Mouse (Mus musculus): Measurements from ENCODE around the gene Zfp213. TPM values are rescaled to one million over a fixed set of nuclear protein-coding genes. Genes with fewer than 3 reads are reported as not detected.
A peak's percentile ranks its signal among the peaks of the same experiment; 100 is the strongest.

Gene Zfp213
- total and polyA plus RNA-seq, 2 experiments from 2014 or later = 10.9 to 18.8 TPM

GRCm38 (mm10) chr17:23550188-23550791 is 13.7 kb downstream of the Zfp213 start:
- peaks cover 4% of the 10 kb centered on the region; the same call in 1 of the 2 replicates for H3K36me3 ChIP-seq (ENCODE audit: insufficient read depth)
- no peaks in the 10 kb centered on the region for H3K4me1 ChIP-seq (ENCODE audit: insufficient read depth)
- peak; percentile 80 for ATAC-seq
- DNase-seq = peak; percentile 98
- no peaks in the 10 kb centered on the region for H3K27me3 ChIP-seq (ENCODE audit: insufficient read depth, low read length)
- no peaks in the 10 kb centered on the region for H3K9me3 ChIP-seq (ENCODE audit: low read length)
- peak overlapping the region; percentile 57 for H3K9ac ChIP-seq
- 2% methylated on average over 22 of the region's 22 CpGs for WGBS
- TF ChIP-seq CTCF (IDR thresholded peaks at IDR 0.05; ENCODE audit: low read depth) = no peak
- H3K4me2 ChIP-seq (ENCODE audit: low read depth) = peak overlapping the region; percentile 76
- peak overlapping the region; percentile 82 for H3K27ac ChIP-seq (ENCODE audit: low read depth, low read length)
- peak overlapping the region; percentile 62 for H3K4me3 ChIP-seq (ENCODE audit: low read depth, low read length)

- no peaks in the 10 kb centered on the region for H3K4me1 ChIP-seq (ENCODE audit: insufficient read depth)
- no peaks in the 10 kb centered on the region for H3K9me3 ChIP-seq (ENCODE audit: low read length)
- H3K27ac ChIP-seq (ENCODE audit: low read depth, low read length) = peak overlapping the region; percentile 46
- H3K9ac ChIP-seq = peak overlapping the region; percentile 57
- peak overlapping the region; percentile 62 for H3K4me3 ChIP-seq (ENCODE audit: low read depth, low read length)
- H3K27me3 ChIP-seq (ENCODE audit: insufficient read depth, low read length) = no peaks in the 10 kb centered on the region
- ATAC-seq = no peak; the same call in 1 of the 2 replicates
- WGBS = 5% methylated on average over 9 of the region's 9 CpGs
- H3K36me3 ChIP-seq (ENCODE audit: insufficient read depth) = no peaks in the 10 kb centered on the region
- H3K4me2 ChIP-seq (ENCODE audit: low read depth) = peak overlapping the region; percentile 76
- TF ChIP-seq CTCF (IDR thresholded peaks at IDR 0.05; ENCODE audit: low read depth) = no peak
- peak; percentile 70 for DNase-seq
These were observed 14.6 kb downstream of the Zfp213 start for GRCm38 (mm10) chr17:23549441-23549840.

- ATAC-seq = no peak
- Histone ChIP-seq H3K9me3 (ENCODE audit: low read length) (no peaks in the 10 kb centered on the region), H3K27ac (ENCODE audit: low read depth, low read length) (peak overlapping the region; percentile 46), H3K4me3 (ENCODE audit: low read depth, low read length) (peak overlapping the region; percentile 62), H3K4me2 (ENCODE audit: low read depth) (peak overlapping the region; percentile 76), H3K9ac (peak overlapping the region; percentile 57), H3K36me3 (ENCODE audit: insufficient read depth) (no peaks in the 10 kb centered on the region), H3K27me3 (ENCODE audit: insufficient read depth, low read length) (no peaks in the 10 kb centered on the region), H3K4me1 (ENCODE audit: insufficient read depth) (no peaks in the 10 kb centered on the region)
- DNase-seq = peak; percentile 92
- WGBS = 2% methylated on average over 15 of the region's 15 CpGs
- no peak for TF ChIP-seq CTCF (IDR thresholded peaks at IDR 0.05; ENCODE audit: low read depth)
These were observed 15.4 kb downstream of the Zfp213 start for GRCm38 (mm10) chr17:23548615-23549014.

- TF ChIP-seq CTCF (IDR thresholded peaks at IDR 0.05; ENCODE audit: low read depth) = no peak
- Histone ChIP-seq H3K9me3 (ENCODE audit: low read length) (no peaks in the 10 kb centered on the region), H3K36me3 (ENCODE audit: insufficient read depth) (no peaks in the 10 kb centered on the region), H3K27ac (ENCODE audit: low read depth, low read length) (no peak overlapping the region), H3K4me1 (ENCODE audit: insufficient read depth) (no peaks in the 10 kb centered on the region), H3K4me2 (ENCODE audit: low read depth) (peak overlapping the region; percentile 76; the same call in 1 of the 2 replicates), H3K27me3 (ENCODE audit: insufficient read depth, low read length) (no peaks in the 10 kb centered on the region), H3K9ac (no peak overlapping the region), H3K4me3 (ENCODE audit: low read depth, low read length) (peak overlapping the region; percentile 81; the same call in 1 of the 2 replicates)
- 59% methylated on average over 11 of the region's 11 CpGs for WGBS
- no peak for ATAC-seq
- DNase-seq = no peak
These were observed 16.2 kb downstream of the Zfp213 start for GRCm38 (mm10) chr17:23547681-23548443.

DNA sequence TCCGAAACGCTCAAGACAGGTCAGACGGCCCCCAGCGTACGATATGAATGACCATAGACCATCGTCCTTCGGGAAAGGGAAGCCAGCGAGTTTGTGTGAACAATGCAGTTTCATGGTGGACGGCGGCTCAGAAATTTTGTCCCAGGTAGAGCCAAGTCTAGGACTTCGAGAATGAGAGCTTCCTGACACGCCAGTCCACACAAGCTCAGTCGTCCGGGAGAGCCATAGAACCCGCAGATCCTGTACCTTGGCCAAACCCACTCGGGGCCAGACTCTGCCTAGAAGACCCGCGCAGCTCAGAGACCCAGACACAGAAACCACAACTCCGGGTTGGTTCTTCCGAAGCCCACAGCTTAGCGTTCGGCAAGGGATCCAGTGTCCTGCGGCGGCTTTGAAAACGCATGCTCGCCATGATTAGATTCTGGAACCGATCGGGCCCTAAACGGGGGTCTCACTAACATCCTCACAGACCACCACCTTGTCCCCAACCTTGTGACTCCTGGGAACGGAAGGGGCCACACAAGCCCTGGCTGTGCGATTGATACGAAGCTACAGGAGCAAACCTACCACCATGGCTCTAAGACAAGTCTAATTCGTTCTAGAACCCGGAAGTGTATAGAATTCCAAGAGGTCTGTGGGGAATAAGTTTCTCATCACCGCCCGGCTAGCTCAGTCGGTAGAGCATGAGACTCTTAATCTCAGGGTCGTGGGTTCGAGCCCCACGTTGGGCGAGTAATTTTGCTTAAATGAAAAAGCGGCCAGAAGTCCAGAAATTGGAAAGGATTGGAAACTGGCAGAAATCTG is 17.1 kb downstream of the Zfp213 start:
- Histone ChIP-seq H3K9ac (peak overlapping the region; percentile 66), H3K27ac (ENCODE audit: low read depth, low read length) (peak overlapping the region; percentile 72), H3K27me3 (ENCODE audit: insufficient read depth, low read length) (no peaks in the 10 kb centered on the region), H3K36me3 (ENCODE audit: insufficient read depth) (no peaks in the 10 kb centered on the region), H3K4me3 (ENCODE audit: low read depth, low read length) (peak overlapping the region; percentile 81), H3K4me1 (ENCODE audit: insufficient read depth) (no peaks in the 10 kb centered on the region), H3K4me2 (ENCODE audit: low read depth) (peak overlapping the region; percentile 52), H3K9me3 (ENCODE audit: low read length) (no peaks in the 10 kb centered on the region)
- no peak for TF ChIP-seq CTCF (IDR thresholded peaks at IDR 0.05; ENCODE audit: low read depth)
- DNase-seq = peak; percentile 95
- under 1% methylated on average over 42 of the region's 42 CpGs for WGBS
- peak; percentile 39 for ATAC-seq

DNA sequence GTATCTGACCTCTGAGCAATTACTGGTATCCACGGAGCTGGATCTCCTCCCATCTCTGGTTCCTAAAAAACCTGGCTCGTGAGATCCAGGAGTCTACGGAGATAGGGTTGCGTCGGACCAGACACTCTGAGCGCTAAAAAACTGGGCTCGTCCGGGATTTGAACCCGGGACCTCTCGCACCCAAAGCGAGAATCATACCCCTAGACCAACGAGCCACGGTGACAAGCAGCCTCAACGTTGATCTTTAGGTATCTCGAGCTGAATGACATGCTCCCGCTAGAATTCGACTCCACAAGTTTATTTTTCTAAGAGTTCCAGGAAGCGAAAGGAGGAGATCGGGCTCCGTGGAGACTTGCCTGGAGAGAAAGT is 17.7 kb downstream of the Zfp213 start:
- Histone ChIP-seq H3K9ac (peak overlapping the region; percentile 66), H3K4me3 (ENCODE audit: low read depth, low read length) (peak overlapping the region; percentile 81), H3K4me1 (ENCODE audit: insufficient read depth) (no peaks in the 10 kb centered on the region), H3K27me3 (ENCODE audit: insufficient read depth, low read length) (peaks cover 4% of the 10 kb centered on the region; the same call in 1 of the 2 replicates), H3K4me2 (ENCODE audit: low read depth) (peak overlapping the region; percentile 52), H3K36me3 (ENCODE audit: insufficient read depth) (no peaks in the 10 kb centered on the region), H3K9me3 (ENCODE audit: low read length) (no peaks in the 10 kb centered on the region), H3K27ac (ENCODE audit: low read depth, low read length) (peak overlapping the region; percentile 72; the same call in 1 of the 2 replicates)
- peak; percentile 21 for ATAC-seq
- no peak for TF ChIP-seq CTCF (IDR thresholded peaks at IDR 0.05; ENCODE audit: low read depth)
- peak; percentile 92 for DNase-seq
- WGBS = under 1% methylated on average over 20 of the region's 20 CpGs

All from forebrain, postnatal 0 days (tissue).